Mouse (Mus musculus) neural tube, embryonic 11.5 days (tissue): ENCODE results near the gene Syne1. TPM values are rescaled to one million over a fixed set of nuclear protein-coding genes. Genes with fewer than 3 reads are reported as not detected.

Experiments
- ATAC-seq: fragments of 200-750 bp; cut with Nextera tagmentation; 2 replicates; pipeline ENCODE4 v1.8.0; 2017; ENCODE audit warnings: moderate number of reproducible peaks, mild to moderate bottlenecking, moderate TSS enrichment, moderate library complexity; ENCODE audit not compliant: insufficient read depth, low FRiP score, low TSS enrichment
- DNase-seq: peaks from one replicate; pipeline ENCODE4 v3.0.0-alpha.2; 2015; ENCODE audit warnings: low spot score
- H3K27ac ChIP-seq: fragments of 300-500 bp; sonication (generic); 2 replicates; pipeline ENCODE4 v1.5.1; 2014; ENCODE audit warnings: low read depth, mild to moderate bottlenecking, low read length
- H3K27me3 ChIP-seq: fragments of 300-500 bp; sonication (generic); 2 replicates; pipeline ENCODE4 v1.6.1; 2014; ENCODE audit warnings: mild to moderate bottlenecking, low read length, mixed read lengths; ENCODE audit not compliant: control insufficient read depth, insufficient read depth
- H3K36me3 ChIP-seq: fragments of 300-500 bp; sonication (generic); 2 replicates; pipeline ENCODE4 v1.6.1; 2014; ENCODE audit warnings: mild to moderate bottlenecking, low read length, moderate library complexity, mixed read lengths; ENCODE audit not compliant: control insufficient read depth, insufficient read depth
- H3K4me1 ChIP-seq: fragments of 300-500 bp; sonication (generic); 2 replicates; pipeline ENCODE4 v1.6.1; 2014; ENCODE audit warnings: low read length, mixed read lengths; ENCODE audit not compliant: control insufficient read depth, insufficient read depth
- H3K4me2 ChIP-seq: fragments of 300-500 bp; sonication (generic); 2 replicates; pipeline ENCODE4 v1.6.1; 2014; ENCODE audit warnings: low read depth, mild to moderate bottlenecking, moderate library complexity
- H3K4me3 ChIP-seq: fragments of 300-500 bp; sonication (generic); 2 replicates; pipeline ENCODE4 v1.5.1; 2014; ENCODE audit warnings: low read depth, low read length
- H3K9ac ChIP-seq: fragments of 300-500 bp; sonication (generic); 2 replicates; pipeline ENCODE4 v1.6.1; 2014; ENCODE audit warnings: mild to moderate bottlenecking, low read length
- H3K9me3 ChIP-seq: fragments of 300-500 bp; sonication (generic); 2 replicates; pipeline ENCODE4 v1.6.1; 2016; ENCODE audit warnings: low read length; ENCODE audit not compliant: control insufficient read depth
- WGBS: fragments of 180-500 bp; shearing (Covaris S2); extraction: QIAGEN DNeasy Blood & Tissue Kit; methylation state at CpG from one replicate; pipeline ENCODE4 v1.1.7; 2014; 5-methylcytosine and 5-hydroxymethylcytosine counted together
- polyA plus RNA-seq: library from polyadenylated mRNA; unstranded; fragments of >200 nt; fragmentation: Nextera tagmentation; extraction: Ambion mirVana; gene quantifications from 2 replicates; pipeline ENCODE4 v1.2.1, GENCODE M21; 2014

Gene Syne1
- polyA plus RNA-seq, 1 experiment from 2014 or later: 3.2 TPM

DNA sequence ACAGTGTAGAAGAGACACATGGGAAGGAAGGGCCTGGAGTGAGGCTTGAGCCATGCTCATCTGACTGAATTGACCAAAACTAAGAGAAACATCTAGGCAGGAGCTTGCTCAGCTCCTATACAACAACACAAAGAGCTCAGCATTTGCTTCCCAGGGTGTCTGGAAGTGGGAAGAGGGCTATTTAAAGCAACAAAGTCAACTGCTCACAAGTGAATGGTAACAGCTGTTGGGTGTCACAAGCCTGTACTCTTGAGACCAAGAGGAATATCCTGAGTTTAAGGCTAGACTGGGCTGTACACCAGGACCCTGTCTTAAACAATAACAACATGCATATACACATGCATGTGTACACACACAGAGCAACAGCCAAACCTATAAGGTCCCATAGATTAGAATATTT is 297.5 kb downstream of the Syne1 start:
- ATAC-seq (no peak), DNase-seq (no peak)
- Histone ChIP-seq H3K9ac (no peak overlapping the region), H3K9me3 (0 out of 2 replicates have a peak, but pooled peaks cover 2% of the 10 kb centered on the region), H3K36me3 (no peaks in the 10 kb centered on the region), H3K4me3 (no peak overlapping the region), H3K4me2 (no peak overlapping the region), H3K27ac (no peak overlapping the region), H3K27me3 (no peaks in the 10 kb centered on the region), H3K4me1 (no peaks in the 10 kb centered on the region)

DNA sequence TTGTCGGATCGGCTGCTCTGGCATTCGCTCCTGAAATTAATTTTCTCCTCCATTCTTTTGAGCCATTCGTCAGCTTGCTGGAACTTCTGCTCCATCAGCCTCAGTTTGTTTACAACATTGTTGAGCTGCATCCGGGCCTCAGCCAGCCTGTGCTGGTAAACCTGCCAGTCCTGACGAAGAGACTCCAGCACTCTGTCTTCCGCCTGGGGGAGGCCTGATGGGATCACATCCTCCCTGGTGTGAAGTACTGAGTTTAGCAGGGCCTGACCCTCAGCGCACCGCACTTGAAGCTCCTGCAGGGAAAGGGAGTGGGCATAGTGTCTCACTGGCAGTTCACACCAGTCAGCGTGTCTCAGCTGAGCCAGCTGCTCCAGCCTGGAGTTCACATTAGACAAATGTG is 300.6 kb downstream of the Syne1 start:
- ATAC-seq (no peak), DNase-seq (no peak)
- Histone ChIP-seq H3K4me1 (no peaks in the 10 kb centered on the region), H3K36me3 (no peaks in the 10 kb centered on the region), H3K4me3 (no peak overlapping the region), H3K27me3 (no peaks in the 10 kb centered on the region), H3K4me2 (no peak overlapping the region), H3K27ac (no peak overlapping the region), H3K9ac (no peak overlapping the region), H3K9me3 (no peaks in the 10 kb centered on the region)
- 69% methylated on average over 10 of the region's 10 CpGs for WGBS

DNA sequence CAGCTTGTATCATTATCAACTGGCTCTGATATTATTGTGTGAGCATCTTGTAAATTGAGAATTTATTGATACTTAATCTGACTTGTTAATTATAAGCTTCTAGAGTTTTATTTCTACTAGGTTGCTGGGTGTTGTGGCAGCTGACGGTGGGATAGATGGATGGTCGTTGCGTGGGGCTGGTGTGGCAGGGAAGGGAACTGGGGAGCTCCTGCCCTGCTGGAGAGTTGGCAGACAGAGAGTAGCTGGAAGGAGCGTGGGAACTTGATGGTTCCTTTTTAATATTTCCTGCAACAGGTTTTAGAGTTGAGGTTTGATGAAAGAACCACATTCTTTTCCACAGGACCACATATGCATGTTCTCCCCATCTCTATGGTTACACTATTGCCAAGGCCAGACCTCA is 311.6 kb downstream of the Syne1 start:
- no peaks in the 10 kb centered on the region for H3K4me1 ChIP-seq
- no peak overlapping the region for H3K4me3 ChIP-seq
- DNase-seq (no peak), ATAC-seq (no peak)
- 70% methylated on average over 4 of the region's 4 CpGs for WGBS
- H3K4me2 ChIP-seq: no peak overlapping the region
- no peaks in the 10 kb centered on the region for H3K9me3 ChIP-seq
- H3K27me3 ChIP-seq: no peaks in the 10 kb centered on the region
- no peaks in the 10 kb centered on the region for H3K36me3 ChIP-seq
- no peak overlapping the region for H3K9ac ChIP-seq
- H3K27ac ChIP-seq: no peak overlapping the region

- H3K27me3 ChIP-seq: no peaks in the 10 kb centered on the region
- H3K9ac ChIP-seq: no peak overlapping the region
- no peak overlapping the region for H3K27ac ChIP-seq
- no peaks in the 10 kb centered on the region for H3K4me1 ChIP-seq
- 48% methylated on average over 4 of the region's 4 CpGs for WGBS
- no peak overlapping the region for H3K4me3 ChIP-seq
- no peaks in the 10 kb centered on the region for H3K36me3 ChIP-seq
- DNase-seq (no peak), ATAC-seq (no peak)
- H3K4me2 ChIP-seq: no peak overlapping the region
- no peaks in the 10 kb centered on the region for H3K9me3 ChIP-seq
Measured at GRCm38 (mm10) chr10:5236926-5237325, 314.4 kb downstream of the Syne1 start.

DNA sequence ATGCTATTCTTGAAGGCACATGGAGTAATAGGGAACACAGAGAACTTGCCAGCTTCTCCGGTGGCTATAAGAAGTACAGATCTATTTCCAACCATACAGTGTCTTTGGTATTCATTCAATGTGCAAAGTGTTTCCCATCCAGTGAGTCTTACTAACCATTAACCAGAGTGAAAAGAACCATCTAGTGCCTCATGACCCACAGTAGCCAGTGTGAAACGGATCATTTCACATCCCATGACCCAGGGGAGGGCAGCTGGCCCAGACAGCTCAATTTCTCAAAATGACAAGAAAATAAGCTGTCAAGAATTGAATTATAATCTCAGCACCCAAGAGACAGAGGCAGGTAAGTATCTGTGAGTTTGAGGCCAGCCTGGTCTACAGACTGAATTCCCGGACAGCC is 315.1 kb downstream of the Syne1 start:
- H3K4me2 ChIP-seq: no peak overlapping the region
- no peaks in the 10 kb centered on the region for H3K4me1 ChIP-seq
- H3K9me3 ChIP-seq: no peaks in the 10 kb centered on the region
- DNase-seq (no peak), ATAC-seq (no peak)
- 70% methylated on average over 3 of the region's 3 CpGs for WGBS
- no peak overlapping the region for H3K27ac ChIP-seq
- no peak overlapping the region for H3K4me3 ChIP-seq
- H3K36me3 ChIP-seq: no peaks in the 10 kb centered on the region
- H3K9ac ChIP-seq: no peak overlapping the region
- no peaks in the 10 kb centered on the region for H3K27me3 ChIP-seq

- WGBS: 66% methylated on average over 9 of the region's 9 CpGs
- Histone ChIP-seq H3K4me3 (no peak overlapping the region), H3K27me3 (no peaks in the 10 kb centered on the region), H3K4me2 (no peak overlapping the region), H3K9me3 (no peaks in the 10 kb centered on the region), H3K9ac (no peak overlapping the region), H3K27ac (no peak overlapping the region), H3K36me3 (no peaks in the 10 kb centered on the region), H3K4me1 (no peaks in the 10 kb centered on the region)
- no peak for DNase-seq
- no peak for ATAC-seq
Measured at GRCm38 (mm10) chr10:5234721-5235501, 316.4 kb downstream of the Syne1 start.

DNA sequence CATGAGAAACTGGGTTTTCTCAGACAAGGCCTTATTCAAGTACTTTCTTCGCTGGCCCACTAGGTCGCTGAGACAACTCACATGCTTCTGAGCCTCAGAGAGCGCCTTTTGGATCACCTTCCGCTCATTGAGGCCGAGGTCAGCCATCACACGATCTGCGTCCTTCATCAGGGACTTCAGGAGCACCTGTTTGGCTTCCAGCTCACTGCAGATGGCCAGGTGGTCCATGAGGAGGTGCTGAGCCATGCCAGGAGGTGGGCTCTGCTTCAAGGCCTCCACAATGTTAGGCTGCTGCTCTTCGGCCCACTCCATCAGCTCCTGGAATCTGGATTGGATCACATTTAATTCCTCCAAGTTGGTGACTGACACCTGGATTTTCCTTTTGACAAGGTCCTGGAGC is 322.2 kb downstream of the Syne1 start:
- ATAC-seq (no peak), DNase-seq (no peak)
- Histone ChIP-seq H3K27ac (no peak overlapping the region), H3K4me2 (no peak overlapping the region), H3K4me3 (no peak overlapping the region), H3K27me3 (no peaks in the 10 kb centered on the region), H3K36me3 (no peaks in the 10 kb centered on the region), H3K9ac (no peak overlapping the region), H3K9me3 (no peaks in the 10 kb centered on the region), H3K4me1 (no peaks in the 10 kb centered on the region)
- WGBS: 94% methylated on average over 8 of the region's 8 CpGs

DNA sequence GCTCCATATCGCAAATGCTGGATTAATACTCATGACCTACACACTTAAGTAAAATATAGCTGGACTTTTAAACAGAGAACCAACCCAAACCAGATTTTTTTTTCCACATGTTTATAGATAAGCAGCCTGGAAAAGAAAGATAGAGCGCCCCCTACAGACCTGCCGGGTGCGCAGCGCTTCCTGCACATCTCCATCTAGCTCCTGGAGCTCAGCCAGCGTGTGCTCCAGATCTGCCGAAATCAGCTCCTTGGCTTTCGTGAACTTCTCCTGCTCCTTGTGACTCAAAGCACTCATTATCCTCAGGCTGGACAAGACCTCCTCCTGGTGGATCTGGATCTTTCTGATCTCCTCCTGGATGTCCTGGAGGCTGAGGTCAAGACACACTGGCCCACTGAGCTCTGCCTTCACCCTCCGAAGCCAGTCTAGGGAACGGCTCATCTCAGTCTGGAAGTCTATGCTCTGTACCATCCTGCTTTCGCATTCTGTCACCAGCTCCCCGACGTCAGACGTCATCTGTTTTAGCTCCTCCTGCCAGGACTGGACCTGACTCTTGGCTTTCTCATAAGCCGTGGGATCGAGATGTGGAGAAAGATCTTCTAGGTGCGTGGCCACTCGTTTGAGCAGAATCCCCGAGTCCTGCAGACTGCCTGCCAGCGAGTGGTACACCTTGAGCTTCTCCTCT is 323.7 kb downstream of the Syne1 start:
- no peaks in the 10 kb centered on the region for H3K27me3 ChIP-seq
- no peaks in the 10 kb centered on the region for H3K9me3 ChIP-seq
- no peak overlapping the region for H3K4me3 ChIP-seq
- no peak overlapping the region for H3K27ac ChIP-seq
- H3K9ac ChIP-seq: no peak overlapping the region
- H3K4me2 ChIP-seq: no peak overlapping the region
- 81% methylated on average over 20 of the region's 20 CpGs for WGBS
- ATAC-seq: no peak
- no peak for DNase-seq
- H3K36me3 ChIP-seq: no peaks in the 10 kb centered on the region
- H3K4me1 ChIP-seq: no peaks in the 10 kb centered on the region

DNA sequence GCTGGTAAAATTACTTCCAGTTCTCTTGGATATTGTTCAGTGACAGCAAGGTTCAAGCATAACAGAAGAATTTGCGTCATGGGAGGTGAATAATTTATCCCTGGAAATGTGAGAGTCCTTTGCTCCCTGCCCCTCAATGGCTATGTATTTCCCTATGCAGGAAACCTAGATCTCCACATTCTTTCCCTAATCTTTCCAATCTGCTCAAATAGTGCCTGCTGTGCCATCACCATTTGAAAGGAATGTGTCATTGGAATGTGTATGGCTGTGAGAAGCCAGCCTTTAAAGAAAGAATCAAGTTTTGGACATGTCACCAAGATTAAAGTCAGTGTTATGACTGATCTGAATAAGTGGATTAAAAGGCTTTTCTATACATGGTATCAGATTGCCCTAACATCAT is 335.3 kb downstream of the Syne1 start:
- no peak overlapping the region for H3K27ac ChIP-seq
- H3K4me1 ChIP-seq: no peaks in the 10 kb centered on the region
- H3K36me3 ChIP-seq: no peaks in the 10 kb centered on the region
- H3K27me3 ChIP-seq: no peaks in the 10 kb centered on the region
- no peaks in the 10 kb centered on the region for H3K9me3 ChIP-seq
- H3K4me2 ChIP-seq: no peak overlapping the region
- DNase-seq (peak; percentile 16), ATAC-seq (no peak)
- WGBS: 49% methylated on average over 1 of the region's 1 CpGs
- no peak overlapping the region for H3K9ac ChIP-seq
- no peak overlapping the region for H3K4me3 ChIP-seq
